22 mouse cellular contexts compared by ENCODE assay signal in genomic region chr9:117065601-117066000, GRCm38 (mm10).
A peak's percentile ranks its signal among the peaks of the same experiment; 100 is the strongest.
DNase-seq lines count a peak whose midpoint lies in the region; ATAC-seq lines count a peak whose summit lies in the region.
"Had no signal": no experiment of that assay in that cellular context is flagged by ENCODE, and none has a peak within 500 bp of the region (broad histone marks: within the 10 kb centered on the region; RNA-seq: fewer than 3 reads in every experiment).

No protein-coding gene starts in this region.

- H3K9me3 ChIP-seq in megakaryocyte, embryonic 14.5 days: peaks cover 31% of the 10 kb centered on the region
- H3K9me3 ChIP-seq in limb, embryonic 10.5 days (replicated peaks): no peaks in the 10 kb centered on the region

- WGBS in limb, embryonic 10.5 days: 86% methylated on average over 6 of the region's 6 CpGs

- no peaks in the 10 kb centered on the region for H3K27me3 ChIP-seq in megakaryocyte, embryonic 14.5 days (replicated peaks)
- no peaks in the 10 kb centered on the region for H3K27me3 ChIP-seq in limb, embryonic 10.5 days (ENCODE audit: low read depth, poor library complexity, severe bottlenecking)
- H3K27me3 ChIP-seq: CH12.LX, Patski had no signal

- peak overlapping the region; percentile 36; the same call in 1 of the 2 replicates for H3K27ac ChIP-seq in limb, embryonic 10.5 days

- ATAC-seq in megakaryocyte, adult 5-6 weeks (ENCODE audit: poor library complexity, severe bottlenecking): no peak
- ATAC-seq: activated CD4-positive, CD25-positive, alpha-beta regulatory T cell, adult 4 months; CD4-positive, CD25-positive, alpha-beta regulatory T cell, adult 4 months; Patski had no signal

- no peaks in the 10 kb centered on the region for H3K4me1 ChIP-seq in megakaryocyte, embryonic 14.5 days
- peaks cover 12% of the 10 kb centered on the region for H3K4me1 ChIP-seq in limb, embryonic 10.5 days

- H3K36me3 ChIP-seq in megakaryocyte, embryonic 14.5 days (replicated peaks; ENCODE audit: low read length): no peaks in the 10 kb centered on the region
- peaks cover 9% of the 10 kb centered on the region; the same call in 1 of the 2 replicates for H3K36me3 ChIP-seq in limb, embryonic 10.5 days
- H3K36me3 ChIP-seq: G1E had no signal

- peak; percentile 45 to 57 for DNase-seq in cerebellum, postnatal 10 days
- DNase-seq in cerebellum, adult 9-10 months: no peak
- DNase-seq in cerebellum, postnatal 14 days: peak; percentile 43 to 51
- DNase-seq in cerebellum, adult 8-10 months: no peak
- DNase-seq in limb, embryonic 10.5 days (ENCODE audit: low spot score): no peak
- DNase-seq in frontal cortex, adult 2 months (ENCODE audit: extremely low spot score in 1 of 2, low spot score in 1 of 2): no peak
- DNase-seq: adrenal gland, adult 2 months; adrenal gland, adult 8-10 months; adrenal gland, postnatal 10 days; adrenal gland, postnatal 14 days; adrenal gland, postnatal 25 days; adrenal gland, postnatal 36 days; B cell, adult 2 months; cerebellum, adult 11 months; cerebellum, adult 11-12 months had no signal

- H3K4me3 ChIP-seq in megakaryocyte, embryonic 14.5 days (replicated peaks): peak overlapping the region; percentile 50
- H3K4me3 ChIP-seq in limb, embryonic 10.5 days: no peak overlapping the region

Comparison
In these comparisons a context has a peak if more than half of its experiments do, and no peak if none do; other contexts are left out.
1. DNase-seq: peak in cerebellum, postnatal 10 days (2 of 2) and cerebellum, postnatal 14 days (2 of 2); none in cerebellum, adult 9-10 months (single experiment), cerebellum, adult 8-10 months (single experiment), limb, embryonic 10.5 days (single experiment) and frontal cortex, adult 2 months (0 of 2).